Mouse (Mus musculus) kidney, postnatal 14 days (tissue): ENCODE data around the gene Senp3.
"Not testable (repeated sequence)": the region's sequence is repeated elsewhere in the genome, so short reads cannot be mapped to it uniquely, and the experiment has no call there.

Source experiments
- DNase-seq: peaks from one replicate; pipeline ENCODE4 v3.0.0; 2022; ENCODE audit warnings: mixed read lengths

The Senp3 gene

DNA sequence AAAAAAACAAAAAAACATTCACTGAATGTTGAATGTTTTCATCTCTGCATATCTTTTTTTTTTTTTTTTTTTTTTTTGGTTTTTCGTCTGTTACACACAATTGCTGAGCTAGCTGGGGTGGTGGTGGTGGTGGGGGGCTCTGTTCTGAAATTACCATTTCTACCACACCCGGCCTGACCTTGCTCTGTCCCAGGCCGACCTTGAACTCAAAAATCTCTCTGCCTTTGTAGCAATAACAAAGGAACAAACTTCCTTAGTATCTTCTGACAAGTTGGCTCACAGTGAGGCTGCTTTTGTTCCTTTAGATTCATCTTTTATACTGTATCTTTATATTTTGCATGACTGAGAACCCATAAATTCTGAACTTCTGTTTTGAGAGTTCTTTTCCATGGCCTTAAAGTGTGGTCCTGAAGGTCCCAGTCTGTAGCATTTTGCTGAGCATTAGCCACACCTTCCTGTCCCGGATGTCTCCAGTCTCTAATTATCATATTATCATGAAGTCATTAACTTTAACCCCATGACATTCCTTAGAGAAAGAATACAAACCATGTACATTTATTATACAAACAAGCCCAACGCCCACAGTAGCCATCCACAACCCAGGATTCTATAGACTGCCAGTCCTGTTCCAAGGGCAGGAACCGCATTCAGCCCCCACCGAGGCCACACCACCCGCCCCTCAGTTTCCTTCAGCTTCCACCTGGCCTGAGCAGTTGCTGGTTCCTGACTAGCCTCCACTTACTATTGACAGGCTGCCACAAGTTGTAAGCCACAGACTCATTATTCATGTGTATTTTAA, 22.1 kb upstream of the Senp3 start:
- DNase-seq = no peak

DNA sequence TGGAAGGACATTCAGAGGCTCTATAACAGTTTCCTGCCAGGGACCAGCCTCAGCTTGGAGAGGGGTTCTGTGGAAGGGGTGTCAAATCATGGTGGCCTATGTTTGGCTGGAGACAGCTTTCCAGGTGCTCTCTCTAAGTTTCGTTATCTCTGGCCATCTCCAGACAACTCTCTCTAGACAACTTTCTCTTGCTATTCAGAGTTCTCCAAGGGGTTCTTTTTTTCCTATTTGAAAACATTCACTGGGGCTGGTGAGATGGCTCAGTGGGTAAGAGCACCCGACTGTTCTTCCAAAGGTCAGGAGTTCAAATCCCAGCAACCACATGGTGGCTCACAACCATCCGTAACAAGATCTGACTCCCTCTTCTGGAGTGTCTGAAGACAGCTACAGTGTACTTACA, 21.5 kb upstream of the Senp3 start:
- DNase-seq = not testable (repeated sequence)

DNA sequence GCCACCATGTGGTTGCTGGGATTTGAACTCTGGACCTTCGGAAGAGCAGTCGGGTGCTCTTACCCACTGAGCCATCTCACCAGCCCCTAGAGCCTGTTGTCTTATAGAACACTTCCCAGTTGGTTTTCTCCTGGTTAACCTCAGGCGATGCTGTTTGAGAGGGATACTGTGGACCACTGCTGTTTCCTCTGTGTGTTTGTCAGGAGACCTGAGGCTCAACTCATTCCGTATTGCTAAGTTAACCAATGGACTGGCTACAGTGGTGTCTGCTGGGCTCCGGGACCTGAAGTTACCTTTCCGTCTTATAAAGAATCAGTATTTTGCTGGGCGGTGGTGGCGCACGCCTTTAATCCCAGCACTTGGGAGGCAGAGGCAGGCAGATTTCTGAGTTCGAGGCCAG, 21.0 kb upstream of the Senp3 start:
- DNase-seq = not testable (repeated sequence)

DNA sequence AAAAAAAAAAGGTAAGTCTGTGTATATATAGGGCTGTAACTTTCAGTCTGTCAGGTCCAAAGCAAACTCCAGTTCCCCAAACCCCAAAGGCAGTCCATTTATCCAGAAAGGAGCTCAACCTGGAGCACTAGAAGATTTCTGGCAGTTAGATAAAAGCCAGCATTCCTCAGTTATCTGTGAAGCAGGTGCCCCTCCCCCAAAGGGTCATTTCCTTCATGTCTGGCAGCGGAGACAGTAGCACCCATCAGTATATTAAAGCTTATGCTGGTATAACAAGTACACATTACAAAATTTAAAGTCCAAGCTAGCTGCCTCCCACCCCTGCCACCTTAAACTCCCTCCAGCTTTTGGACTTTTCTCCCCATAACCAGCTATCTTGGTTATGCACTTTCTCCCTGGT, 17.7 kb upstream of the Senp3 start:
- DNase-seq = no peak

GRCm38 (mm10) chr11:69698574-69698973, 16.7 kb upstream of the Senp3 start:
- DNase-seq = no peak

DNA sequence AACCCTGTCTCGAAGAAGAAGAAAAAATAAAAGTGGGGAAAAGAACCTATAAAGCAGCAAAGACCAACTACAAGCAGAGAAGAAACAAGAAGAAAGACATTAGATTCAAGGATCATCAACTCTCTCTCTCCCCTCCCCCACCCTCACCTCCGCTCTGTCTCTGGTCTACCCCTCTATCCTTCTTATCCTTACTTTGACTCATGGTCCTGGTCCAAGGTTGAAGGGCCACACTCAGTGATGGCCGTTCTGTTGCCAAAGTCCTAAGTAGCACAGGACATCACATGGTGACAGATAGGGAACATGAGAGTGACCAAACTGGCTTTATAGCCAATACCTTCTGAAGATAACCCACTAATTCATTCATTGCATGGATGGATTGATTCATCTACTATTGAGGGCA, 15.5 kb upstream of the Senp3 start:
- no peak for DNase-seq

- DNase-seq = peak; percentile 89
Measured at GRCm38 (mm10) chr11:69695361-69696181, 13.7 kb upstream of the Senp3 start, which contains the start of the genes Tnfsf12 and Tnfsfm13. Gene Tnfsf12 (minus strand): TSS chr11:69695849. Gene Tnfsfm13 (minus strand): TSS chr11:69696098.

DNA sequence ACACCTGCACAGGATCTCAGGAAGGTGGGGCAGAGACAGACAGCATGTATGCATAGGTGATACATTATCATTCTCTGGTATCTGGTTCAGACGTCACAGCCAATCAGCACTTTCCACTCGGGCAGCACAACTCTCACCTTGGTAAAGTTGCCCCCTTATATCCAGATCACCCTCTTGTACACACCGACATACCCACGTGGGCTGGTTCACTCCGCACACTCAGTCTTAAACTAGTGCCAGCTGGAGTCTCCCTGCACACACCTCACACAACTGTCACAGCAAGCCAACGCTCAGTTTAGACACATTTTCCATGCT, 13.1 kb upstream of the Senp3 start:
- DNase-seq = no peak

DNA sequence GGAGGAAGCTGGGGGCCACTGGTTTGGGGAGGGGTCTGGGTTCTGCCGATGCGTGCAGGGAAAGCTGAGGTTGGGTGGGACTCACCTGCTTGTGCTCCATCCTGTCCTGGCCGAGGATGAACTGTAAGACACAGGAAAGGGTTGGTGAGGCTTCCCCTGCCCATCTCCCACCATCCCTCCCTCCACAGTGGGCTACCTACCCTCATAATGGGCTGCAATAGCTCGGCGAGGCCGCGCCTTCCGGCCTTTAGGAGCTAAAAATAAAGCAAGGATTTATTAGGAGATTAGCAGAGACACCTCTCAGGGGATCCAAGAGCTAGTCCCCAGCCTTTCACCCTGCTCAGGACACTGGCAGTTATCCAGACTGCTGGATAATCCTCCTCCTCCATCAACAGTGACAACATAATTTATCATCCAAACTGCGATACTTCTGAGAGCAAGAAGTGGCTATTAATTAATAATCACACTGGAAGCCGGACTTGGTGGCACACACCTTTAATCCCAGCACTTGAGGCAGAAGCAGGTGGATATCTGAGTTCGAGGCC, 11.6 kb upstream of the Senp3 start:
- no peak for DNase-seq

DNA sequence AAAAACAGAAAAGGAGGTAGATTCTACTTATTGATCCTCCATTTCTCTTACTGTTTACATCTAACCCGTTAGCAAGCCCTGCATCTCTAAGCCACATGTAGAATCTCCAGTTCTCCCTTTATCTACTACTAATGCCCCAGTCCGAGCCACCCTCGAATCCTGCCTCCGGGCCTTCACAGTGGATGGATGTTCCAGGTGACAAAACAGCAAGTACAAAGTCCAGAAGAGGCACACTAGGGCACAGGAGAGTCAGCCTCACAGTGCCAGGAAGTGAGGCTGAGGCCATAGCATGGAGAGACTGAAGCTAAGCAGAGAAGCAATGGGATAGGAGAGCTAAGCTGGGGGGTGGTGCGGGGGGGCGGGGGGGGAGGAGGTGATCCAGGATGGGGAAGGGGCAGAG, 11.0 kb upstream of the Senp3 start:
- peak; percentile 72 for DNase-seq

DNA sequence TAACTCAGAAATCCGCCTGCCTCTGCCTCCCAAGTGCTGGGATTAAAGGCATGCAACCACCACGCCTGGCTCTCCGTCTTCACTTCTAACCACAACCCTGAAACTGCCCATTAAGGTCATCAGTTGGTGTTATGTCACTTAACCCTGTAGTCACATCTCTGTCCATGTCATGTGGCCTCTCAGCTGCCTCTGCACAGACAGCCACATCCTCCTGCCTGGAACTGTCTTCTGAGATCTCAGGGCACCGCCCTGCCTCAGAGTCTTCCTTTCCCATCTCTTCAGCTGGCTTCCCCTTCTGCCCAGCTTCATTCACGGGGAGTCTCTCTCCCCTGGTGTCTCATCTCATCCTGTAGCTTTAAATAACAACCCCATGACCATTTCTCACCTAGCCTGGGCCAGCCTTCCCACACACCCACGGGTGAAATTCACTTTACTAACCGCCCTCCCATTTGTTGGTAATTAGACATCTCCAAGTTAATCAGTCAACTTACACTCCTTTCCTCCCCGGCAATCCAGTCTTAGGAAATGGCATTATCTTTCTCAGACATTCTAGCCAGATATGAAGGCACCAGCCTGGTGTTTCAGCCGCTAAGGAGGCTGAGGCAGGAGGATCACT, 10.4 kb upstream of the Senp3 start:
- DNase-seq = no peak

DNA sequence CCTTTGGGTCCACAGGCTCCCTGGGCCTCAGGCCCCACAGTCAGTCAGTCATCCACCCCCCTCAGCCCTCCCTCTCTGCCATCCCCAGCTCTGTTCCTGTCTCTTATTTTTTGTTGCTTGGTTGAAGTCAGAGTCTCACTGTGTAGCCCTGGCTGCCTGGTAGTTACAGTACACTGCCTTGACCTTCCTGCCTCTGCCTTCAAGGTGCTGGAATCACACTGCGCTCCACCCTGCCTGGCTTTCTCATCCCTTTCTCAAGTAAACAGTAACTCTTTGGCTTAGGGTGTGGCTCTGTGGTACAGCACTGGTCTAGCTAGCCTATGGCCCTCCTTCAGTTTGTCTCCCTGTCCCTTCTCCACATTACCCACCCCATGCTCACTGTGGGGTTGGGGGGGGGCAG, 8.0 kb upstream of the Senp3 start:
- no peak for DNase-seq

- no peak for DNase-seq
Measured at GRCm38 (mm10) chr11:69687061-69687460, 5.2 kb upstream of the Senp3 start.

GRCm38 (mm10) chr11:69686377-69686776, 4.5 kb upstream of the Senp3 start:
- DNase-seq = peak; percentile 85

GRCm38 (mm10) chr11:69685526-69686148, 3.8 kb upstream of the Senp3 start, which contains the start of gene Tnfsf13:
Gene Tnfsf13 (minus strand): TSS chr11:69685784.
- peak; percentile 89 for DNase-seq

GRCm38 (mm10) chr11:69684936-69685335, 3.1 kb upstream of the Senp3 start:
- DNase-seq = no peak

DNA sequence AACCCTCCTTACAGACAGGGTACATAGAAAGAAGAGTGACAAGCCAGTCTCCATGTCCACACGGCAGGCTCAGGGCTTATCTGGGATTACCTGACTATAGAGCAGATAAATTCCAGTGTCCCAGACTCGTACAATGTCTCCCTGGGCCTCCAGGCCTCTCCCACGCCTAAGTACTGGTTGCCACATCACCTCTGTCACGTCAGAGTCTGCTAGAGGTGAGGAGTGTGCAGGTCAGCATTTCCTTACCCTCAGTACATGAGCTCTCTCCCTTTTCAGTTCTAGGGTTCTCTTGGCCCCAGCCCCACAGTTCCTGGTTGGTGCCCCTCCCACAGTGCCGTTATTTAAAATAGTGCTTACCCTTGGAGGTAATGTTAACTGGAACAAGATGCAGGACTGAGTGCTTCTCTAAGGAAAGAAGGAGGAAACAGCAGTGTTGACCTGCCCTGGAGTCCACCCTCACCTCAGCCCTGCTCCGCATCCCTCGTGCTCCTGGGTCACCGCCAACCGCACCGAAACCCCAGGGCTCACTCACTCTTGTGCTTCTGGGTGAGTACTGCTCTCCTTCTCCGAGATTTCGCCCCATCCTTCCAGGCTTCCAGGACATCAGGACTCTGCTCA, 2.4 kb upstream of the Senp3 start:
- DNase-seq = no peak

DNA sequence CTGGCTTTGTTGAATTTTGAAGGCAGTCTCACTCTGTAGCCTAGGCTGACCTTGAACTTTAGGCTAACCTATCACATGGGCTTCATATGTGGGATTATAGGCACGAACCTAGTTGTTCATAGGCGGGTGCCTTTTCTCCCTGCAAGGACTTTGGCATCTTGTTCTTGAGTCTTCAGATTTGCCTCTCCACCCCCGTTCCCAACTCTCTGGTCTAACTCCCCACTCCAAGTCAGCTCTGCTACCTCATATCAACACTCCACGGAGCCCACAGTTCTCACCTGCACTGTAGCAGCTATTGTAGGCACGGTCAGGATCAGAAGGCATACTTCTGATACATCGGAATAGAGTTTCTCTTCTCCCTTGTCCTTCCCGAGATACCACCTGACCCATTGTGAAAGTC, 1.7 kb upstream of the Senp3 start:
- DNase-seq = no peak

- DNase-seq = peak; percentile 93
Measured at GRCm38 (mm10) chr11:69682840-69683533, 1.1 kb upstream of the Senp3 start.

GRCm38 (mm10) chr11:69682209-69682839, 440 bp upstream of the Senp3 start:
- DNase-seq = no peak

DNA sequence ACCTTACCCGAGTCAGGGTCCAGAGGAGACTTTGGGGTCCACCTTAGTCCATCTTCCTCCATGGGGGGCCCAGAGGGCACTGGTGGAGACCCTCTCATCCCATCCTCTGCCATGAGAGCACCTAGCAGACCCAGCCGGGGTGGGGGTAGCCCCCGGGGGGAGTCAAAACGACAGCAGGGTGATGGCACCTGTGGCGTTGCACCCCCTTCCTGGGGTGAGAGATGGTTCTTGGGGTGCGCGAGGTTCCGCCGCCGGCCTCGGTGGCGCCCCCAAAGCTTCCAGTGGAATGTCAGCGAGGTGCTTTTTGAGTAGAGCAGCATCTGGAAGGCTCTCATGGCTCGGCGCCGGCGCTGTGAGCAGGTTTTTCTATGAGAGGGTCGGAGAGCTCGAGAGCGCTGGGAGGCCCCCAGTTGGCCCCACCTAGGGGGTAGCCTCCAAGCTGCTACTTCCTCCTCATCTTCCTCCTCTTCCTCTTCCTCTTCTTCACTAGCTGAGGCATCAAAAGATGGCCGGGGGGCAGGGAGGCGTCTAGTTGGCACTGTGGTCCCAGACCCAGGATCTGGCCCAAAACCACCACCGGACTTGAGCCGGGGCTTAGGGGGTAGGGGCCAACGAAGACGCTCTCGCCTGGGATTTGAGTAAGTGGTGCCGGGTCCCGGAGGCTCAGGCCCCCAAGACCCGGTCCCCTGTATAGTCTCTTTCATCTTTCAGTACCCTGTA, 1.6 kb downstream of the Senp3 start:
- DNase-seq = no peak
